Mouse (Mus musculus) limb, embryonic 11.5 days (tissue): ENCODE measurements at regions not wholly inside any gene's neighbourhood (a gene's known extent, or its start where the extent isn't known, plus 50 kb on each side); places are given as distances from the start of the nearest gene placed in this dataset.

ENCODE experiments used
- ATAC-seq: fragments of 200-750 bp; cut with Nextera tagmentation; 2 replicates; pipeline ENCODE4 v1.8.0; 2017; ENCODE audit warnings: low read depth; ENCODE audit not compliant: insufficient number of reproducible peaks, low FRiP score, low TSS enrichment
- DNase-seq: peaks from one replicate; pipeline ENCODE4 v3.0.0-alpha.2; 2015; ENCODE audit warnings: low spot score
- H3K27ac ChIP-seq: fragments of 300-500 bp; sonication (generic); replicated peaks from 2 replicates; pipeline ENCODE4 v1.5.1; 2014; ENCODE audit warnings: low read depth, mild to moderate bottlenecking, low read length
- H3K27me3 ChIP-seq: fragments of 300-500 bp; sonication (generic); 2 replicates; pipeline ENCODE4 v1.6.1; 2014; ENCODE audit warnings: mild to moderate bottlenecking, low read length, mixed read lengths; ENCODE audit not compliant: control insufficient read depth, insufficient read depth
- H3K36me3 ChIP-seq: fragments of 300-500 bp; sonication (generic); 2 replicates; pipeline ENCODE4 v1.6.1; 2014; ENCODE audit warnings: mild to moderate bottlenecking, low read length, moderate library complexity, mixed read lengths; ENCODE audit not compliant: control insufficient read depth, insufficient read depth
- H3K4me1 ChIP-seq: fragments of 300-500 bp; sonication (generic); 2 replicates; pipeline ENCODE4 v1.6.1; 2014; ENCODE audit warnings: low read length, mixed read lengths; ENCODE audit not compliant: control insufficient read depth, insufficient read depth
- H3K4me2 ChIP-seq: fragments of 300-500 bp; sonication (generic); 2 replicates; pipeline ENCODE4 v1.6.1; 2014; ENCODE audit warnings: low read depth, mild to moderate bottlenecking, moderate library complexity; ENCODE audit not compliant: severe bottlenecking
- H3K4me3 ChIP-seq: fragments of 300-500 bp; sonication (generic); 2 replicates; pipeline ENCODE4 v1.5.1; 2014; ENCODE audit warnings: low read depth, low read length
- H3K9ac ChIP-seq: fragments of 300-500 bp; sonication (generic); 2 replicates; pipeline ENCODE4 v1.6.1; 2014; ENCODE audit warnings: mild to moderate bottlenecking, low read length
- H3K9me3 ChIP-seq: fragments of 300-500 bp; sonication (generic); 2 replicates; pipeline ENCODE4 v1.6.1; 2016; ENCODE audit warnings: low read length; ENCODE audit not compliant: control insufficient read depth
- WGBS: fragments of 180-500 bp; shearing (Covaris S2); extraction: QIAGEN DNeasy Blood & Tissue Kit; methylation state at CpG from one replicate; pipeline ENCODE4 v1.1.7; 2014; 5-methylcytosine and 5-hydroxymethylcytosine counted together

DNA sequence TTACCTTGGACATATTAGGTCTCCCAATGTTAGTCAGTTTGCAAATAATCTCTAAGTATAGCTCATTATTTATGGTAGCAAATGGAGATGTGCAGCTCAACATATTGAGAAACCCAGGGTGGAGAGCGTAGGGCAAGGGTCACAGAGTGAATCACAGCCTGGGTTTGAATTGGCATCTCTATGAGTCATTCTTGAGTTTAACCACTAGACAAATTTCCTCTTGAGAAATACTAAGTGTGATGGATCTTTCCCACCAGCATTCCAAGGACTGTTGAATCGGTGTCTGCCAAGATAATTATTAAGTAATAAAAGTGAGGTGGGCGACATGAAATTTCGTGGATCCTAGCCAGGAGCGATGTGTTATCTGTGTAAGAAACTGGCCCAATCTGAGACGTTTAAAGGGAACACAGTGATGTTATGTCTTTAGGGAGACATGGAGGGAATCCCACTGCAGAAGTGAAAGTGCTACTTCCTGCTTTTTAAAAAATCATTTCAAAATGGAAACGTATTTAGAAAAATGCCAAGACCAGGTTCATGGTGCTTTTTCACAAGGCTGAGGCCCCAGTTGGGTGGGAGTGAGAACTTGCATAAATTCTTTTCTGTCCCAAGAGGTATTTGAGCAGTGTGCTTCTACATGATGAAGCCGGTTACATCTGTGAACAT is 251.3 kb upstream of the Ptger4 start:
- H3K4me3 ChIP-seq, result no peak overlapping the region
- H3K36me3 ChIP-seq, result no peaks in the 10 kb centered on the region
- no peak overlapping the region for H3K9ac ChIP-seq
- WGBS, result 87% methylated on average over 8 of the region's 8 CpGs
- no peaks in the 10 kb centered on the region for H3K4me1 ChIP-seq
- no peaks in the 10 kb centered on the region for H3K9me3 ChIP-seq
- H3K27me3 ChIP-seq, result no peaks in the 10 kb centered on the region
- no peak for DNase-seq
- H3K4me2 ChIP-seq, result no peak overlapping the region
- no peak for ATAC-seq
- no peak overlapping the region for H3K27ac ChIP-seq

DNA sequence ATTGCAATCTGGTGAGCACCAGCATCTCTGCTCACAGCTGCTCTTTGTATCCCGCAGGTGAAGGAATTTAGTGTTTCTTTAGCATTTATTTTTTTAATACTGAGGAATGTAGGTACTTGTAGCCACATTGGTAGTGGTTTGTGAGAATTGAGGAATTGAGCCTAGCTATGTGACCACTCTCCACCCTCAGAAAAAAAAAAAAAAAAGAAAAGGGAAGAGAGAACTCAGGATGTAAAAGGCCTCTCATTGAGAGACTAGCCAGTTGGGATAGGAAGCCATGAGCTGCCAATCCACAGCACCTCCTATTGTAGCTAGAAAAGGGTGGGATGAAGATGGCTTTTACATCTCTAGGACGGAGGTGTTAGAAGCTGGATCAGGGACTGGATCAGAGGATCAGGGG is 252.0 kb upstream of the Ptger4 start:
- WGBS, result 89% methylated on average over 2 of the region's 2 CpGs
- ATAC-seq, result no peak
- Histone ChIP-seq H3K36me3 (no peaks in the 10 kb centered on the region), H3K9me3 (no peaks in the 10 kb centered on the region), H3K27me3 (no peaks in the 10 kb centered on the region), H3K27ac (no peak overlapping the region), H3K4me2 (no peak overlapping the region), H3K9ac (no peak overlapping the region), H3K4me1 (no peaks in the 10 kb centered on the region), H3K4me3 (no peak overlapping the region)
- DNase-seq, result no peak

DNA sequence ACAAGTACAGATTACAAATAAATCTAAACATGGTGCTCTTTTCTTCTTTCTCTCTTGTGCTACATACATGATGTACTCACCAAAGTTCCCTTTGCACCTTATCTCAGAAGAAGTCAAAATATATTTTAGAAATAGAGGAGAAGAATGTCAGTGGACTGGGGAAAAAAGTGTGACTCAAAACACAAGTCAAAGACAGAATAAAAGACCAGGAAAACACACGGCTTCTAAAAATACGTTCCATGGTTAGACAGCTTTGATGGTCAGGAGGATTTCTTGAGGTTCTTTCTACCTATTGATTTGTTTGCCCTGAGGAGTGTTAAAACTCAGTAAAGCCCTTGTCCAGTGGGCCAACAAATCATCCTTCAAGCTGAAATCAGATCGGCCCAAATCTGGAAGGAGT is 260.5 kb upstream of the Ptger4 start:
- ATAC-seq (no peak), DNase-seq (no peak)
- Histone ChIP-seq H3K4me3 (no peak overlapping the region), H3K9ac (no peak overlapping the region), H3K4me1 (no peaks in the 10 kb centered on the region), H3K4me2 (no peak overlapping the region), H3K27me3 (no peaks in the 10 kb centered on the region), H3K27ac (no peak overlapping the region), H3K36me3 (no peaks in the 10 kb centered on the region), H3K9me3 (no peaks in the 10 kb centered on the region)
- WGBS, result 89% methylated on average over 3 of the region's 3 CpGs

DNA sequence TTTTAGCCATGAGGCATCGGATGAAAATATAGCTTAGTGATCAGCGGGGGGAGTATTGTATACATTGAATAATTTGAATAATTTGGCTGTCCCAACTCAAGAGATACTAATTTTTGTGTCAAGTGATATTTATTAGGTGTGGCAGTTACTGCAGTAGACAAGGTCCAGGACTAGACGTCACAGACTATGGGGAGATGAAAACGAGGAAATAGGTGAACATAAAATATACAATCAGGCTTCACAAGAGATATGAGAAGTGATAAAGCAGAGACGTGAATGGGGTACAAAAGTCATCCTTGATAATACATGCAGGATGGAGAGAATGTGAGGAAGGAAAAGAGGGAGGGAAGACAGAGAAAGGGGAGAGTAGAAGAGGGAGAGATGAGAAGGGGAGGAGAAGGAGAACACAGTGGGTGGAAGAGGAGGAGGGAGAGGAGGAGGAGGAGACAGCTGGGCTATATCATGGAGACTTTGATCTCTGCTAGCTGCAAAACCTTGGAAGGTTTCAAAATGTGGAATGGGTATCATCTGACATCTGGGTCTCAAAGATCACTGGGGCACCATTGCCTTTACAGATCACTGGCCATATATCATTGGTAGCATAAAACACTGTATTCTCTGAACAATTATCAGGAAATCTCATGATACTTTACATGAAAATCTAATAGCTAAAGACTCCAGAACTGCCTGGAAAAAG is 263.0 kb upstream of the Ptger4 start:
- ATAC-seq, result no peak
- WGBS, result 76% methylated on average over 5 of the region's 5 CpGs

DNA sequence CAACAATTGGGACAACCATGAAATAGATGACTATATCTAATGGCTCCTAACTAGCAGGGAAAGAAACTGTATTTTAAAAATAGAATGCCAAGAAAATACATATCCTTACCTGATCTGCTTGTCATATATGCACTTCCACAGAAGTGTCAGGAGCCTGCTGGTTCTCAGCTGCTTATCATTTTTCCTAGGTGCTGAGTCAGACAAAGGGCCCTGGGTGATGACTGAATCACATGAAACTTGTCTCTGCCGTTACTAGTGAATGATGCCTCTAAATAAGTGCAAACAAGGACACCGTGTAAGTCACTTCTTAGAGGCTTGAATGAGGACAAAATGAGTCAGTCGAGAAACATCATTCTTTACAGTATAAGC is 263.5 kb upstream of the Ptger4 start:
- ATAC-seq (no peak), DNase-seq (no peak)
- Histone ChIP-seq H3K4me2 (no peak overlapping the region), H3K4me3 (no peak overlapping the region), H3K4me1 (no peaks in the 10 kb centered on the region), H3K9ac (no peak overlapping the region), H3K27me3 (no peaks in the 10 kb centered on the region), H3K9me3 (no peaks in the 10 kb centered on the region), H3K27ac (no peak overlapping the region), H3K36me3 (no peaks in the 10 kb centered on the region)
- WGBS, result 79% methylated on average over 3 of the region's 3 CpGs

More for the DNA sequence above, 263.0 kb upstream of the Ptger4 start:
- H3K27ac ChIP-seq, result no peak overlapping the region
- H3K27me3 ChIP-seq, result no peaks in the 10 kb centered on the region
- no peak overlapping the region for H3K9ac ChIP-seq
- H3K4me2 ChIP-seq, result no peak overlapping the region
- H3K4me3 ChIP-seq, result no peak overlapping the region
- no peaks in the 10 kb centered on the region for H3K4me1 ChIP-seq
- no peaks in the 10 kb centered on the region for H3K9me3 ChIP-seq
- no peak for DNase-seq
- H3K36me3 ChIP-seq, result no peaks in the 10 kb centered on the region

DNA sequence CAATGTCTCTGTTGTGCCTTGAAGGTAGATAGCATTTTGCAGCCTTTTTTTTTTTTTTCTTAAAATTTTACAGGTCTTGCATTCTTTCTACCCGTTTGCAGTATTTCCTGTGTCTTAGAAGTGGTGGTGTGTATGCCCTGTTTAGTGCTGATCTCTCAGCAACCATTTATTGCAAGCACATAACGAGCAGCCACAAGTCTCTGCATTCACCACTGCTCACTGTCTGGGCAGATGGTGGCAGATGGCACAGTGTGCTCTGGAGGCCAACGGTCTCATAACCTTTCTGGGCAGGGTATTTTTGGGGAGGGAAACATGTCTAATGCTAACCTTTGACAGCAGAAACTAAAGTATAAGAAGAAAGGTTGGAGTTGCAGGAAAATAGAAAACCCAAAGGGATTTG is 266.1 kb upstream of the Ptger4 start:
- no peaks in the 10 kb centered on the region for H3K4me1 ChIP-seq
- no peak overlapping the region for H3K4me2 ChIP-seq
- WGBS, result 39% methylated on average over 3 of the region's 3 CpGs
- DNase-seq (no peak), ATAC-seq (no peak)
- H3K27me3 ChIP-seq, result no peaks in the 10 kb centered on the region
- H3K4me3 ChIP-seq, result no peak overlapping the region
- no peaks in the 10 kb centered on the region for H3K36me3 ChIP-seq
- no peaks in the 10 kb centered on the region for H3K9me3 ChIP-seq
- H3K27ac ChIP-seq, result no peak overlapping the region
- no peak overlapping the region for H3K9ac ChIP-seq

DNA sequence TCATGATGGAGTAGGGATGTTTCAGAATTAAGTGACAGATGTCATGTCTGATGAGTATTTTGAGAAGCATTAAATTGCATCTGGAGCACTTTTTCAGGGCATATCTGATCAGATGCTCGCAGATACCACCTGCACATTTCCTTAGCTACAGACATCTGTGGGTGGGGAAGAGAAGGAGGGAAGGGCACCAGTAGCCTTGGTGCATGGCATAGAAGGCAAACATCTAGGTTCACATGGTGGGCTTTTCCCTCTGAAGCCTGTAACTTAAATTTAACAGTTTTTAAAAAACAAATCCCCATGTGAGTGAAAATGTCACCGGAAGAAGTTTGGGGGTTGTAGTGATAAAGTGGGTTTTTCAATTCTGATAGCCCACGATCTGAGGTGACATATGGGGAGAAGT is 267.1 kb upstream of the Ptger4 start:
- Histone ChIP-seq H3K36me3 (no peaks in the 10 kb centered on the region), H3K4me2 (no peak overlapping the region), H3K4me3 (no peak overlapping the region), H3K27ac (no peak overlapping the region), H3K9me3 (no peaks in the 10 kb centered on the region), H3K4me1 (no peaks in the 10 kb centered on the region), H3K27me3 (no peaks in the 10 kb centered on the region), H3K9ac (no peak overlapping the region)
- ATAC-seq, result no peak
- 91% methylated on average over 3 of the region's 3 CpGs for WGBS
- DNase-seq, result no peak

DNA sequence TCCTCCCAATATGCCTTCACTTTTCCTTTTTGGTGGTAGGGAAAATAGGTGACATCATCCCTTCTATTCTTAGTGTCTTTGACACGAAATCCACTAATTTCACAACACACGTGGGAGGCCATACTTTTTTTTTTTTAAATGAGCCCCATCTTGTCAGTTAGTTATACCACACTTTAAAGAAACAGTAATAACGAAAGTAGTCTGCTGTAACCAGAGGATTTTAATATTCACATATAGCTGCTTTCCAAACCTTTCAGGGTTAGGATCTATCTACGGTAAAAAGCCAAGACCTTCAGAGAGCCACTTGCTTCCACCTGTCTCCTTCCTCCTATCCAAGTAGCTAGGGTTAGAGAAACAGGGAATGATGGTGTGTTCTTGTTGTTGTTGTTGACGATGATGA is 268.6 kb upstream of the Ptger4 start:
- no peak for ATAC-seq
- Histone ChIP-seq H3K4me2 (no peak overlapping the region), H3K4me3 (no peak overlapping the region), H3K4me1 (0 out of 2 replicates have a peak, but pooled peaks cover 2% of the 10 kb centered on the region), H3K36me3 (no peaks in the 10 kb centered on the region), H3K27ac (no peak overlapping the region), H3K9me3 (no peaks in the 10 kb centered on the region), H3K9ac (no peak overlapping the region), H3K27me3 (no peaks in the 10 kb centered on the region)
- WGBS, result 86% methylated on average over 5 of the region's 5 CpGs
- DNase-seq, result no peak

DNA sequence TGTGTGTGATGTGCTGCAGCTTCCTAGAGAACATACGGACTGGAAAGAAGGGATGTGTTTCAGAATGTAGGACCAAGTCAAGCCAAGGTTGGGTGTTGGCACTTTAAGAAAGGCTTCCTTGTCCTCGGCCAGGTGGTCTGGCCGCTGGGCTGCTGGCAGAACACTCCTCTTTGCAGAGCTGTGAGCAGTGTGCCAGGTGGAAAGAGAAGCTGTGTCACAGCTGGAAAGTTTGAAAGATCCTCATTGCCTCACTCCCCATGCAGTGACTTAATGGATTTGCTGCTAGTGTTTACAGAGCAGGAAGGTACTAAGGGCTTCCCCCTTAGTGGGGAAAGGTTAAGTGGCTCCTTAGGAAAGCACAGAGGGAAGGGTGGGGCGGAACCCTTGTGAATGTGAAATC is 269.2 kb upstream of the Ptger4 start:
- 0 out of 2 replicates have a peak, but pooled peaks cover 2% of the 10 kb centered on the region for H3K4me1 ChIP-seq
- H3K27me3 ChIP-seq, result no peaks in the 10 kb centered on the region
- H3K4me3 ChIP-seq, result no peak overlapping the region
- 54% methylated on average over 4 of the region's 4 CpGs for WGBS
- no peak overlapping the region for H3K9ac ChIP-seq
- H3K4me2 ChIP-seq, result no peak overlapping the region
- ATAC-seq, result no peak
- H3K36me3 ChIP-seq, result no peaks in the 10 kb centered on the region
- DNase-seq, result peak; percentile 28
- H3K9me3 ChIP-seq, result no peaks in the 10 kb centered on the region
- no peak overlapping the region for H3K27ac ChIP-seq
